Mouse (Mus musculus) MEL (cell line): Measurements from ENCODE around the gene Stxbp1.

ENCODE experiments used
- CTCF ChIP-seq, 3 experiments: IDR thresholded peaks in 2 of 3; conservative IDR thresholded peaks in 1 of 3; 2 replicates each; pipeline ENCODE4 v1.5.1; 2011 to 2012; ENCODE audit warnings: low read length in 3 of 3, low read depth in 2 of 3, mild to moderate bottlenecking in 2 of 3, improper control_type of control experiment in 1 of 3, inconsistent platforms in 1 of 3, mixed read lengths in 1 of 3, moderate library complexity in 1 of 3; ENCODE audit not compliant: control insufficient read depth in 1 of 3, insufficient read depth in 1 of 3, poor library complexity in 1 of 3, severe bottlenecking in 1 of 3
- E2F4 ChIP-seq: IDR thresholded peaks from 2 replicates; pipeline ENCODE4 v1.6.1; 2011; ENCODE audit warnings: low read depth, low read length, improper control_type of control experiment, borderline replicate concordance
- EP300 ChIP-seq, 2 experiments: IDR thresholded peaks; 2 replicates each; pipeline ENCODE4 v1.6.1; 2011; ENCODE audit warnings: improper control_type of control experiment in 2 of 2, low read length in 2 of 2, low read depth in 1 of 2, mild to moderate bottlenecking in 1 of 2
- MAFK ChIP-seq: IDR thresholded peaks from 2 replicates; pipeline ENCODE4 v1.6.1; 2011; ENCODE audit warnings: low read depth, mild to moderate bottlenecking, low read length, improper control_type of control experiment, borderline replicate concordance
- MAX ChIP-seq: IDR thresholded peaks from 2 replicates; pipeline ENCODE4 v1.6.1; 2011; ENCODE audit warnings: low read length, improper control_type of control experiment
- POLR2A ChIP-seq, 2 experiments: IDR thresholded peaks; 2 replicates each; pipeline ENCODE4 v1.6.1; 2011 to 2012; ENCODE audit warnings: low read length in 2 of 2, mild to moderate bottlenecking in 2 of 2, control low read depth in 1 of 2, improper control_type of control experiment in 1 of 2, low read depth in 1 of 2, moderate library complexity in 1 of 2; ENCODE audit not compliant: control insufficient read depth in 1 of 2, insufficient read depth in 1 of 2, poor library complexity in 1 of 2
- POLR2AphosphoS2 ChIP-seq: IDR thresholded peaks from 2 replicates; pipeline ENCODE4 v1.6.1; 2011; ENCODE audit warnings: low read length, improper control_type of control experiment
- RAD21 ChIP-seq: IDR thresholded peaks from 2 replicates; pipeline ENCODE4 v1.6.1; 2011; ENCODE audit warnings: mild to moderate bottlenecking, low read depth, low read length, improper control_type of control experiment
- SIN3A ChIP-seq: IDR thresholded peaks from 2 replicates; pipeline ENCODE4 v1.6.1; 2012; ENCODE audit warnings: low read length, improper control_type of control experiment, inconsistent platforms
- TAL1 ChIP-seq: IDR thresholded peaks from 2 replicates; pipeline ENCODE4 v1.6.1; 2012; ENCODE audit warnings: mild to moderate bottlenecking, inconsistent platforms, low read length, moderate library complexity, mixed read lengths
- USF1 ChIP-seq: IDR thresholded peaks from 2 replicates; pipeline ENCODE4 v1.6.1; 2014; ENCODE audit warnings: low read depth, mild to moderate bottlenecking, inconsistent platforms, low read length, improper control_type of control experiment, moderate library complexity

DNA sequence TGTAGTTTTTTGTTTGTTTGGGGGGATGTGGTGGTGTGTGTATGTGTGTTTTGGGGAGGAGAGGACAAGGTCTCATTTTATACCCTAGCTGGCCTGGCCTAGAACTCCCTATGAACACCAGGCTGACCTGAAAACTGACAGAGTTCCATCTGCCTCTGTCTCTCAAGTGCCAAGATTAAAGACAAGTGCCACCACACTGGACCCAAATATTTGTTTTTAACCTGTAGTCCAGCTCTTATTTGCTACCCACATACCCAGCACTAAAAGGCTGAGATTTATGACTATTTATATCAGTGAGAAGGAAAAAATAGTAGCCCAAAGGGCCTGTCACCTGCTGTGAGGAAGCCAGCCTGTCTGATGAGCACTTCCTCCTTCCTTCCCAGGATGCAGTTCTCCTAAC, 11.5 kb downstream of the Stxbp1 start:
- TF ChIP-seq SIN3A (no peak), RAD21 (no peak), CTCF (IDR thresholded peaks at IDR 0.05 in 2 of 3, conservative IDR thresholded peaks at IDR 0.05 in 1 of 3; ENCODE audit: control insufficient read depth in 1 of 3, insufficient read depth in 1 of 3, low read depth in 2 of 3, low read length in 3 of 3, poor library complexity in 1 of 3, severe bottlenecking in 1 of 3) (no peak), POLR2A (IDR thresholded peaks at IDR 0.05; ENCODE audit: control insufficient read depth in 1 of 2, insufficient read depth in 1 of 2, low read depth in 1 of 2, low read length in 2 of 2, poor library complexity in 1 of 2) (no peak), MAX (no peak), MAFK (no peak), USF1 (no peak), TAL1 (no peak), E2F4 (no peak), POLR2AphosphoS2 (no peak), EP300 (IDR thresholded peaks at IDR 0.05; ENCODE audit: low read depth in 1 of 2, low read length in 2 of 2) (no peak)
